Mouse (Mus musculus) hindbrain, postnatal 0 days (tissue): ENCODE results near the gene Lgr4. TPM values are rescaled to one million over a fixed set of nuclear protein-coding genes. Genes with fewer than 3 reads are reported as not detected.

Experiments
- ATAC-seq: fragments of 200-750 bp; cut with Nextera tagmentation; 2 replicates; pipeline ENCODE4 v1.8.0; 2017; ENCODE audit warnings: mild to moderate bottlenecking, moderate TSS enrichment, moderate library complexity
- DNase-seq: peaks from one replicate; pipeline ENCODE4 v3.0.0-alpha.2; 2015; ENCODE audit warnings: low spot score
- H3K27ac ChIP-seq: fragments of 300-500 bp; sonication (generic); 2 replicates; pipeline ENCODE4 v1.5.1; 2014; ENCODE audit warnings: mild to moderate bottlenecking
- H3K27me3 ChIP-seq: fragments of 300-500 bp; sonication (generic); 2 replicates; pipeline ENCODE4 v1.6.1; 2014; ENCODE audit warnings: low read length, mixed read lengths; ENCODE audit not compliant: insufficient read depth
- H3K36me3 ChIP-seq: fragments of 300-500 bp; sonication (generic); 2 replicates; pipeline ENCODE4 v1.6.1; 2014; ENCODE audit warnings: low read length, mixed read lengths; ENCODE audit not compliant: insufficient read depth
- H3K4me1 ChIP-seq: fragments of 300-500 bp; sonication (generic); 2 replicates; pipeline ENCODE4 v1.6.1; 2014; ENCODE audit warnings: antibody characterized with exemption, low read length, mixed read lengths; ENCODE audit not compliant: insufficient read depth
- H3K4me2 ChIP-seq: fragments of 300-500 bp; sonication (generic); 2 replicates; pipeline ENCODE4 v1.6.1; 2014; ENCODE audit warnings: low read depth, mild to moderate bottlenecking, low read length, moderate library complexity, mixed read lengths
- H3K4me3 ChIP-seq: fragments of 300-500 bp; sonication (generic); 2 replicates; pipeline ENCODE4 v1.5.1; 2014; ENCODE audit warnings: low read length
- H3K9ac ChIP-seq: fragments of 300-500 bp; sonication (generic); replicated peaks from 2 replicates; pipeline ENCODE4 v1.6.1; 2014; ENCODE audit warnings: mild to moderate bottlenecking, low read length, moderate library complexity, mixed read lengths
- H3K9me3 ChIP-seq: fragments of 300-500 bp; sonication (generic); 2 replicates; pipeline ENCODE4 v1.6.1; 2016; ENCODE audit warnings: low read length, mixed read lengths
- CTCF ChIP-seq: IDR thresholded peaks from 2 replicates; pipeline ENCODE4 v1.5.1; 2016; ENCODE audit warnings: antibody characterized with exemption, control low read depth, low read depth
- WGBS: fragments of 180-500 bp; shearing (Covaris S2); extraction: QIAGEN DNeasy Blood & Tissue Kit; methylation state at CpG from one replicate; pipeline ENCODE4 v1.1.7; 2014; 5-methylcytosine and 5-hydroxymethylcytosine counted together
- polyA plus RNA-seq: library from polyadenylated mRNA; unstranded; fragments of >200 nt; fragmentation: Nextera tagmentation; extraction: Ambion mirVana; gene quantifications from 2 replicates; pipeline ENCODE4 v1.2.1, GENCODE M21; 2015
- total RNA-seq: library from RNA; depleted of rRNA; stranded (reverse); fragments of >200 nt; gene quantifications from 2 replicates; pipeline ENCODE4 v1.2.3, GENCODE M21; 2014

Lgr4 gene
- total and polyA plus RNA-seq, 2 experiments from 2014 or later, result 9.0 to 27.9 TPM

DNA sequence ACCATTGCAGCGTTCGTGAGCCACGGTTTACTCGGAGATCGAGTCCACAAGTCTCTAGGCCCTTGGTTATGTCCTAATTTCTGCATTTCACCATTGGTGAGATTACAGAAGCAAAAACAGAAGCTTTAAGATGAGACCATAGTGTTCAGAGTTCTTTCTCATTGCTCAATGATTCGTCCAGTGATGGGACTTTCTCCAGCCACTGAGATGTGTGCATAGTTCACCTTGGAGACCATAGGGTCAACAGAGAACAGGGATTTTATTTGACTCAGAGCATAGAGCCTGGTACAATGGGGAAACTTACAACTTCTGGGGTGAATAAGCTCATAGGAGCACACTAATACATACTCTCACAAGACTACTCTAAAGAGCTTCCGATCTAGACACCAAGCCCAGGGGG is 3.0 kb downstream of the Lgr4 start:
- Histone ChIP-seq H3K27ac (no peak overlapping the region), H3K27me3 (no peaks in the 10 kb centered on the region), H3K36me3 (no peaks in the 10 kb centered on the region), H3K4me3 (peak overlapping the region; percentile 11), H3K4me2 (peak overlapping the region; percentile 66), H3K4me1 (peaks cover 9% of the 10 kb centered on the region; the same call in 1 of the 2 replicates), H3K9me3 (no peaks in the 10 kb centered on the region), H3K9ac (no peak overlapping the region)
- DNase-seq, result no peak
- TF ChIP-seq CTCF, result no peak
- 56% methylated on average over 7 of the region's 7 CpGs for WGBS
- no peak for ATAC-seq

- no peak for TF ChIP-seq CTCF
- Histone ChIP-seq H3K4me1 (peaks cover 9% of the 10 kb centered on the region; the same call in 1 of the 2 replicates), H3K9me3 (no peaks in the 10 kb centered on the region), H3K27me3 (no peaks in the 10 kb centered on the region), H3K36me3 (no peaks in the 10 kb centered on the region), H3K4me3 (no peak overlapping the region), H3K4me2 (peak overlapping the region; percentile 66; the same call in 1 of the 2 replicates), H3K27ac (no peak overlapping the region), H3K9ac (no peak overlapping the region)
- ATAC-seq (no peak), DNase-seq (no peak)
- WGBS, result 64% methylated on average over 8 of the region's 8 CpGs
These were observed 4.0 kb downstream of the Lgr4 start for GRCm38 (mm10) chr2:109921298-109922035.

- Histone ChIP-seq H3K4me2 (no peak overlapping the region), H3K4me3 (no peak overlapping the region), H3K4me1 (peaks cover 9% of the 10 kb centered on the region; the same call in 1 of the 2 replicates), H3K27me3 (no peaks in the 10 kb centered on the region), H3K27ac (no peak overlapping the region), H3K36me3 (no peaks in the 10 kb centered on the region), H3K9ac (no peak overlapping the region), H3K9me3 (no peaks in the 10 kb centered on the region)
- 84% methylated on average over 3 of the region's 3 CpGs for WGBS
- DNase-seq, result no peak
- TF ChIP-seq CTCF, result no peak
- ATAC-seq, result no peak
These were observed 4.9 kb downstream of the Lgr4 start for GRCm38 (mm10) chr2:109922306-109922705.

DNA sequence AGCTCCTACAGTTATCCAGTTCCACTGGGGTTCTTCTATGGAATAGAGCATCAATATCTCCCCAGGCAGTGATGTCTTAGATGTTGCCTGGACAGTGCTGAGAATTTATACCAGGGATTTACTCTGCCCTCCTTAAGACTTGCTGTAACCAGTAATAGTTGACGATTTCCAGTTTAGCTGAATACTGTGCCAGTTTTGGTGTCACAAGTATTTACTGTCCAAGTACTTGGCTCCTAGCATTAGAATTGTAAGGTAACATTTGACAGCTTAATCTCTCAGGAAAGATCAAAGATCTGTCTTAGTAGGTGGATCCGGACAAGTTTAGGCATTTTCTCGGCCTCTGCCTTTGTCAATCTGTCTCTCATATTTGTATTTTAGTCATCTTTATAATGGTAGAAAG is 5.6 kb downstream of the Lgr4 start:
- Histone ChIP-seq H3K27ac (no peak overlapping the region), H3K4me3 (no peak overlapping the region), H3K4me2 (no peak overlapping the region), H3K9me3 (no peaks in the 10 kb centered on the region), H3K9ac (no peak overlapping the region), H3K36me3 (no peaks in the 10 kb centered on the region), H3K4me1 (peaks cover 12% of the 10 kb centered on the region), H3K27me3 (no peaks in the 10 kb centered on the region)
- DNase-seq (no peak), ATAC-seq (no peak)
- no peak for TF ChIP-seq CTCF
- 82% methylated on average over 3 of the region's 3 CpGs for WGBS

DNA sequence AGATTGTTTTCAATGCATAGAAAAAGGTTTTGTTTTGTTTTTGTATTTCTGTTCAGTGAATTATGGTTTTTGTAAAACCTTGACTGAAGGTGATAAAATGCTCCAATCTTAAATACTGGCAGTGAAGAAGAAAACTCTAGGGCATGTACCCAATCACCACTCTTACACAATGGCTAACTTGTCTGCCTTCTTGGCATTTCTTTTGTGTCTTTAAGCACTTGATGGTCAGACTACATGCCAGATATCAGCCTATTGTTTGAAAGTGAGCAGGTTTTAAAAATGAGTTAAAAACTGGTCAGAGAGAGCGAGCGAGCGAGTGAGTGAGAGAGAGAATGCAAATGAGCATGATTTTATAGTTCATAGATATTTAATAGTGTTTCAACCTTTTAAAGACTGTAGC is 6.5 kb downstream of the Lgr4 start:
- no peak overlapping the region for H3K9ac ChIP-seq
- H3K36me3 ChIP-seq, result no peaks in the 10 kb centered on the region
- no peak overlapping the region for H3K4me2 ChIP-seq
- ATAC-seq (no peak), DNase-seq (no peak)
- no peak overlapping the region for H3K27ac ChIP-seq
- TF ChIP-seq CTCF, result no peak
- H3K9me3 ChIP-seq, result no peaks in the 10 kb centered on the region
- WGBS, result 82% methylated on average over 3 of the region's 3 CpGs
- no peaks in the 10 kb centered on the region for H3K27me3 ChIP-seq
- H3K4me1 ChIP-seq, result peaks cover 9% of the 10 kb centered on the region
- no peak overlapping the region for H3K4me3 ChIP-seq

GRCm38 (mm10) chr2:109926984-109927383 is 9.5 kb downstream of the Lgr4 start:
- Histone ChIP-seq H3K27me3 (no peaks in the 10 kb centered on the region), H3K4me2 (no peak overlapping the region), H3K36me3 (no peaks in the 10 kb centered on the region), H3K9me3 (no peaks in the 10 kb centered on the region), H3K4me1 (peaks cover 3% of the 10 kb centered on the region), H3K9ac (no peak overlapping the region), H3K4me3 (no peak overlapping the region), H3K27ac (no peak overlapping the region)
- no peak for ATAC-seq
- WGBS, result 90% methylated on average over 4 of the region's 4 CpGs
- TF ChIP-seq CTCF, result no peak
- no peak for DNase-seq

DNA sequence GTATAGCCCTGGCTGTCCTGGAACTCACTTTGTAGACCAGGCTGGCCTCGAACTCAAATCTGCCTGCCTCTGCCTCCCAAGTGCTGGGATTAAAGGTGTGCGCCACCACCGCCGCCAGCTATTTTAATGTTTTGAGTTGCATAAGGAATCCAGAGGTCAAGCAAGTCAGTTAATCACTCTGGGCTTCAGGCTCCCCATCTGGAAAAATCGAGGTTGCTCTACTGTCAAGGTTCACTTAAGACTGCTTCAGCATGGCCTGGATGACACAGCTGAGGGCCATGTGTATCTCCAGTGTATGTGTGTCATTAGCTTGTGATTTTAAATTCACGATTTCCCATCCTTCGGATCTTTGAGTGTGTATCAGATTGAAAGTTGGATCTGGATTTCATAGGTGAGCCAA is 10.0 kb downstream of the Lgr4 start:
- Histone ChIP-seq H3K27ac (no peak overlapping the region), H3K4me3 (no peak overlapping the region), H3K4me2 (no peak overlapping the region), H3K9ac (no peak overlapping the region), H3K9me3 (no peaks in the 10 kb centered on the region), H3K4me1 (peaks cover 3% of the 10 kb centered on the region), H3K36me3 (no peaks in the 10 kb centered on the region), H3K27me3 (no peaks in the 10 kb centered on the region)
- ATAC-seq (no peak), DNase-seq (no peak)
- WGBS, result 83% methylated on average over 7 of the region's 7 CpGs
- TF ChIP-seq CTCF, result no peak
